Mouse (Mus musculus) adipocyte (in vitro differentiated cells): ENCODE data around the gene Rai2.

ENCODE experiments used
- DNase-seq: peaks from one replicate; pipeline ENCODE4 v3.0.0-alpha.2; 2016; ENCODE audit warnings: low spot score

Rai2 gene

DNA sequence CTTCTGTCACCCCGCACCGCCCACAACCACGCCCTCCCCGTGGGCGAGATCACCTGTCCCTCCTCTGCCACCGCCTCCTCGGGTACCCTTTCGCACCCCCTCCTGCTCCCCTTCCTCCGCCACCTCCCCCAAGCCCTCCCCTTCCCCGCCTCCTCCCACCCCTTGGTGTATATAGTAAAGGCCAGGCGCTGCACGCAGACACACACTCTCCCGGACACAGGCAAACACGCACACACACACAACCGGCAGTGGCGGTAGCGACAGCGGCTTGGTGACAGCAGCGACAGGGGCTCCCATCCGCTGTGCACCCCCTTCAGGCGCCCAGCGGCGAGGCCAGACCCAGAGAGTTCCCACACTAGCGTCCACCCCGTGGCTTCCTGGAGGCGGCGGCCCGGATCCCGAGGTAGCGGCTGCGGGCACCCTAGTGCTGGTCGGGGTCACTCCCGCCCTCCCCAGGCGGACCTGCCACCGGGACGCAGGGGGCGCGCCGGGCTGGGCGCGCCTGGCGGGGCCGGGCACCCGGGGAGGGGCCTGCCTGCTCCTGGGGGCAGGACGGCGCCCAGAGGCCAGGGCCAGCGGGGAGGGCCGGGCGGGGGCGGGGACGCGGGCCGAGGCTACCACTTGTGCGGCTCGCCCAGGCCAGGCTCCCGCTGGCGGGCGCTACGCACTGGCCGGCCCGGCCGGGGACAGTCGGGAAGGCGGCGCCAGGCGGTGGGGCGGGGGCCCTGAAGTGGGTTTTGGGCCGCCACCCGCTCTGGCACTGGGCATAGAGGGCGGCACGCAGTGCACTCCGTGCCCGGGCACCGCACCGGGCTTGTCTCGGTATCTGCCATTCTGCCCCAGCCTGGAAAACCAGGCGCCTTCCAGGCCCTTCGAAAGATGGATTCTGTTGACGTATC, at the start of gene Rai2:
Gene Rai2 (plus strand): TSS at position 205 of the 899 bp plus-strand sequence.
- DNase-seq = no peak

DNA sequence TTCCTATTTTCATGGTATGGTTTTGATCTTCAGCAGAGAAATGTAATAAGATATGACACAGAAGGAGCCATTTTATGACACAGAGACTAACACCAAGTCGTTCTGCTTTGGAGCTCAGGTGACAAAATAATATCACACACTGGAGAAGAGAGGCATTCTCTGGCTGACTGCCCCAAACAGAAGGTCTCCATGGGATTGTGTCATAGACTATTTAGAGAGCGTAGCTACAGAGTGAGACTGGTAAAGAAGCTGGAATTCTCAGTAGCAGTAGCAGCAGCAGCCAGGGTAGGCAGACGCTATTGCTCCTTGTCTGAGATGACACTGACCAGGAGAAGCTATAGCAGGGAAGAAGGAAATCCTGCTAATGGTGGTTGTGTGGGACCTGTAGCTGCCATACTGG, 27.5 kb upstream of the Rai2 start:
- DNase-seq = no peak

DNA sequence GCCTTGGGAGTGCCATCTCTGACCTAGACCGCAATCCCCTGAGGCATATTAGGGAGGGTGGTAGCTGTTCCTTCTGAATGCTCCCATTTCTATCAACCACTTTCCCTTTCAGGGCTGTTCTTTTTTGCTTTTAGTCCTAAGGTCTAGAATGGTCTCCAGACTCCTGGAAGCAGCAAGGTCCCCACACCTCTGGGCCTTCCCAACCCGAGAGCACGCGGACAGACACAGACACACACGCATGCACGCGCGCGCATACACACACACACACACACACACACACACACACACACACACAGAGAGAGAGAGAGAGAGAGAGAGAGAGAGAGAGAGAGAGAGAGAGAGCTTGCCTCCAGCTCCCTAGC, 385 bp upstream of the Rai2 start:
- DNase-seq = no peak

DNA sequence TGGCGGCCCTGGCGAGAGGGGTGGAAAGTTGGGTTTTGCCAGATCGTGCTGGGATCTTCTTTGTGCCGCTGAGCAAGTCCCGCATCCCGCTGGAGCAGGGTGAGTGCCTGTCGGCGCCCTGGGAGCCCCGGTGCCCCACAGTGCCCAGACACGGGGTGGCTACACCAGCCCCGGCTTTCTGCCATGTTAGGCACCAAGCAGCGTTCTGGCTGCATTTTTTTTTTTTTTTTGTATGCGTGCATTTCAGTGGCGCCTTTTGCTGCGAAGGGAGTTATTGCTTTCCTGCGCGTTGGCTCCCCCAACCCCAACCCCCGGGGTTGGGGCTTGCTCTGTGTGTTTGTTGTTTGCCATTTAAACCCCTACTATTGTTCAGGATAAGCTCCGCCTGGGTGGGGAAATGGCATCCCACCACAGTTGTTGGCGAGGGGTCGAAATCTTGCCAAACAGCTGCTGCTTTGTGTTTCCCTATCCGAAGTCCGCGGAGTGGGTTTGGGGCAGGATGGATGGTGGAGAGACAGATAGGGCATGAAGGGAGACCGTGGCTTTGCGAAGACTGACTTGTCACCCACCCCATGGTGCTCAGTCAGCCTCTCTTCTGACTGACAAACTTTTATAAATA, 1.0 kb downstream of the Rai2 start:
- DNase-seq = no peak

- no peak for DNase-seq
Observed at GRCm38 (mm10) chrX:161718548-161718947, 1.7 kb downstream of the Rai2 start.

GRCm38 (mm10) chrX:161721082-161721481, 4.2 kb downstream of the Rai2 start:
- no peak for DNase-seq

DNA sequence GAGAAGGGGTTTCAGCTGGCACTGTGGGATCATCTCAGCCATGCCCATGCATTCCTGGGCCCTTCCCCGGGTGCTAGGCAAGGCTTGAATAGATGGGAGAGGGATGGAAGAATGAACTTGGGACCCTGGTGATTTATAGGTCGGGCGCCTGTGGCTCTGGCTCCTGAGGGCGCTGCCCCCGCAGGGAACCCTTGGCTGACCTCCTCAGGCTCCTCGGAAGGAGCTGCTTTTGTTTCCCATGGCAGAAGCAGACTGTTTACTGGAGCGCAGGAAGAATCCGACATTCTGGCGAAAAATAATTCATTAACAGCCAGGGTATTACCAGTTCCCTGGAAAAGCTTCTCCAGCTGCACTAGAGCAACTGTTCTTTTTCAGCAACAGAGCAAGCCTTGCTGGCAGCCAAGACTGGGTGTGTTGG, 6.5 kb downstream of the Rai2 start:
- DNase-seq = no peak

- no peak for DNase-seq
Observed at GRCm38 (mm10) chrX:161726257-161726656, 9.4 kb downstream of the Rai2 start.

DNA sequence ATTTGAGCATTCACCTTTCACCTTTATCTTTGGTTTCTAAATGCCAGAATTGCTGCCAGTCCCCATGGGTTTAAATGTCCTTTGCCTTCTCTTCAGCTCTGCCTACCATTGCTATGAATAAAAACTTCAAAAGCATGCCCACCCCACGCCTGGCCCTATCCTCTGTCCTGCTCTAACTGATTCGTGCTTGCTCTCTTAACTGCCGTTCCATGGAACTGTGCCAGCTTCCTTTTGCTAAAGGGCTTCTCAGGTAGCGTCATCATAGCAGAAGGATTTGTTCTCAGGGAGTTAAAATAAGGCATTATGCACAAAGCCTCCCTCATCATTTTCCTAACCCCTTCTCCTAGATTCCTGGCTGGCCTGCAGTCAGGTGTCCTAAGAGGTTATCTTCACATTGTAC, 11.6 kb downstream of the Rai2 start:
- DNase-seq = no peak

DNA sequence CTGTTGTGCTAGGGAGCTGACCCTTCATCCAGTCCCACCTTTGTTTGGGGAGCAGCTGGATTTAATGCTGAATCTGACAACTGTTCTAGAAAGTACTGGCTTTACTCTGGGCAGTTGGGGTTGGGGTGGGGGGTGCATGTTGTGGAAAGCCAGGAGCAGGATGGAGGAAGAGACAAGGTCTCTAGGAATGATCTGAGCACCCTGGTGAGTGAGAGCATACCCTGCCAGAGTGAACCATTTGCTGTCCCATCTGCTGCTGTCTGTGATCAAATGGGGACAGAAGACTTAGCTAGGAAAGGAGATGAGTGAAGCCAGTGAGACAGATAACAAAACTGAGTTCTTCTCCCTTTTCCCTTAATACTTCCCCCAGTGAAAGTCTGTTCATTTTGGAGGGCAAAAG, 13.2 kb downstream of the Rai2 start:
- DNase-seq = no peak

DNA sequence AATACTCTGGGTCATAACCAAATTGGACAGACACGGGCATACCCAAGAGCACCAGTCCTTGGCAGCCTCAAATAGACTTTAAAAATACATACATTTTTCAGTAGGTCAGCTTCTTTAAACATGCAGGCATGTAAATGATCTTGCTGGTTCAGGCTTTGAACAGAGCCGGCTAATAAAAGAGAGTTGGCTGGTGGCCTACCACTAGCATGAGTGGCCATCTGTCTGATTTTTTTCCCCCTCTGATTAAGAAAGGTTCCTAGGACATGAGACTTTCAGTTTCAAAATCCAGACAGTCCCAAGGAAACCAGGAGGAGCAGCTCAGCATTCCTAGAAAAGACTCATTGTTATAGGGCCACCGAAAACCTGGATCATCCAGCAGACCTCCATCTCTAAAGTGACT, 15.0 kb downstream of the Rai2 start:
- no peak for DNase-seq

DNA sequence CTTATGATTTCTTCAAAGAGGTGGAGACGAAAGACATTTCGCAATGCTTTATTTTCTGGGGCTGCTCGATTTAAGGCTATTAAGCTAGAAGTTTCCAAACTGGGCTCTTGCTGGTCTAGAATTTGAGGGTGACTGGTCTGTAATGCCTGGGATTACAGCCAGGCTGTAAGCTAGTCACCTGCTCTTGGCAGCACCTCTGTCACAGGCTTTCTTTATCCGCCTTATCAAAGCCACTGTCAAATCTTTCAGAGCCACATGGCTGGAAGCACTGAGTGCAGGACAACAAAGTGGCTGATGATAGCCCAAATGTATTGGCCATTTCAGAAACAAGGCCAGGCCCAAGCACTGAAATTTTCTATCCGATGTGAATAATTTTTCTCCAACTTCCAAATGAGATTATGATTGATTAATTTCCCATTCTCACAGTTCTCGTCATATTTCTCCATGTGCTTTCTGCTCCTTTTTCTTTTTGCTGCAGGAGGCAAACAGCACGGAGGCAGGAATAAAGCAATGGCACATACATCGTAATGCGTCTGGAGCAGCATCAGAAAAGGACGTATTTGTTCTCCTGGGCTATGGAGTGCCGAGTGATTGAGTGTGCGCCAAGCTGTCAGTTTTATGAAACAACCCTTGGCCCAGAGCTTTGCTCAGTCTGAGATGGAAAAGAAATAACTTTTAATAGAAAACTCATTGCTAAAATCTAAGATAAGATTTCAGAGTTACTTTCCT, 16.9 kb downstream of the Rai2 start:
- no peak for DNase-seq

- no peak for DNase-seq
Observed at GRCm38 (mm10) chrX:161734310-161734676, 17.4 kb downstream of the Rai2 start.

DNA sequence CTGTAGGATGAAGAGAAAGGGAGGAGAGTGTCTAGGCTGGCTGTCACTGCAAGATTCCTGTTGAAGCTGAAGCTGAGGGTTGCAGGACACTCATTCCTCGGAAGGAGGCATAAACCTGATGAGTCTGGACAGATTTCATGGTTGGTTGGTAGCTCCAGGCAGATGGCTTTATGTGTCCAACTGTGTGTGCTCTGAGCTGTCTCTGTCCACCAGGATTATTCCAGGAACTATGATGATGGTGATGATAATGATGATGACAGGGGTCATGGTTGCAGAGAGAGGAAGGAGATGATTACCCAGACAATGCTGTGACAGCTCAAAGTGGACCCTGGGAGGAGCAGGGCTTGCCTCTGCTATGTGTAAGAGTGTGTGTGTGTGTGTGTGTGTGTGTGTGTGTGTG, 22.5 kb downstream of the Rai2 start:
- DNase-seq = no peak

DNA sequence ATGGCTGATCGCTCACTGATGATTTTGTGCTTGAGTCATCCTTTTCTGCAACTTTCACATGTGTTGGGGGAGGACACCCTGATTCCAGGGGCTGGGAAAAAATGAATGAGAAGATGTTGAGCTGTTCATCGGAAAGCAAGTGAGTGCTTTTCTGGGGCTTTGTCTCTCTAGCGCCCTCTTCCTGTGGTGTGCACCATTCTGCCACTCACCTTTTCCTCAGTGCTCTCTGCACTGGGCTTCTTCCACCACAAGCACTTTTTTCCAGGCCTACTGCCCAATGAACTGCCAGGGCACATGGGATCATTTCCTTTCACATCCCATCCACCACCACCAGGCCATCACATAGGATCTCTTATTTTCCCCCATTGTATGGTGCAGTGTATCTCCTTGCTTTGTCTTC, 26.2 kb downstream of the Rai2 start:
- DNase-seq = no peak

- no peak for DNase-seq
Observed at GRCm38 (mm10) chrX:161745296-161745695, 28.4 kb downstream of the Rai2 start.

GRCm38 (mm10) chrX:161747337-161747736, 30.5 kb downstream of the Rai2 start:
- DNase-seq = no peak

- DNase-seq = no peak
Observed at GRCm38 (mm10) chrX:161753514-161753913, 36.6 kb downstream of the Rai2 start.

- DNase-seq = no peak
Observed at GRCm38 (mm10) chrX:161776321-161776962, 59.6 kb downstream of the Rai2 start.

GRCm38 (mm10) chrX:161780321-161781034, 63.6 kb downstream of the Rai2 start:
- DNase-seq = no peak

GRCm38 (mm10) chrX:161790182-161790581, 73.3 kb downstream of the Rai2 start:
- DNase-seq = no peak

GRCm38 (mm10) chrX:161826186-161826585, 109.3 kb downstream of the Rai2 start:
- peak; percentile 52 for DNase-seq
